Mouse (Mus musculus) G1E (cell line): ENCODE results near the gene Atf6.

Experiments used
- CTCF ChIP-seq: IDR thresholded peaks from 2 replicates; pipeline ENCODE4 v1.5.1; 2012; ENCODE audit warnings: low read depth, low read length, inconsistent platforms, mixed read lengths
- POLR2AphosphoS5 ChIP-seq: IDR thresholded peaks from 2 replicates; pipeline ENCODE4 v1.6.1; 2012; ENCODE audit warnings: low read depth, low read length, inconsistent platforms; ENCODE audit not compliant: insufficient replicate concordance
- TAL1 ChIP-seq: conservative IDR thresholded peaks from 2 replicates; pipeline ENCODE4 v1.6.1; 2012; ENCODE audit warnings: low read depth, low read length, inconsistent platforms, mixed read lengths

DNA sequence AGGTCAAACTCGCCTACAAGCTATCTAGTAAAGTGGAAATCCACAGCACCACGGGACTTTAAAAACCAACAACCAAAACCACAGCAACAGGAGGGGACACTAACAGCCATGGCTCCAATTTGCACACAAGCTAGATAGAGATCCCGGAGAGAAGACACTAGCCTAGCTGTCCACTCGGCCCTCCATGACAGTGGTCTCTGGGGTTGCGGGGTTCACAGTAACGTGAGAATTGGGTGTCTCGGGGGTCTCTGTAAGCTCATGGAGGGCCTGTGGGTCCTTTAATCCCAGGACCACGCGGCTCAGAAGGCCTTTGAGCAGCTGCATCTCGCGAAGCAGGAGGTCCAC lies 39.5 kb upstream of the Atf6 start:
- TF ChIP-seq CTCF (no peak), TAL1 (no peak), POLR2AphosphoS5 (no peak)
